Mouse (Mus musculus): ENCODE measurements around the gene Kcnq2. TPM values are rescaled to one million over a fixed set of nuclear protein-coding genes. Genes with fewer than 3 reads are reported as not detected.

Gene Kcnq2
- total RNA-seq, 1 experiment, result 4.6 TPM

- no peak for DNase-seq (ENCODE audit: low read depth, low spot score)
- Histone ChIP-seq H3K4me1 (ENCODE audit: control insufficient read depth in 2 of 2, insufficient read depth in 2 of 2, low read length in 2 of 2, poor library complexity in 1 of 2) (peaks cover 0 to 3% of the 10 kb centered on the region in 2 experiments; a peak in 1 of 4 replicates), H3K9me3 (ENCODE audit: control insufficient read depth, insufficient read depth, low read depth, low read length) (no peaks in the 10 kb centered on the region), H3K36me3 (ENCODE audit: control insufficient read depth, insufficient read depth, low read length, poor library complexity, severe bottlenecking) (no peaks in the 10 kb centered on the region), H3K27ac (ENCODE audit: insufficient read depth, low read depth, low read length, poor library complexity, severe bottlenecking) (no peak overlapping the region), H3K4me3 (ENCODE audit: insufficient read depth in 1 of 2, low read depth in 1 of 2, low read length in 2 of 2, poor library complexity in 1 of 2, severe bottlenecking in 1 of 2) (no peak overlapping the region), H3K9ac (ENCODE audit: insufficient read depth, low read depth, low read length, poor library complexity, severe bottlenecking) (no peak overlapping the region)
- TF ChIP-seq CHD2 (IDR thresholded peaks at IDR 0.05; ENCODE audit: low read depth, low read length) (no peak), HCFC1 (IDR thresholded peaks at IDR 0.05; ENCODE audit: borderline replicate concordance, insufficient read depth, low read length) (no peak), ZNF384 (IDR thresholded peaks at IDR 0.05; ENCODE audit: low read depth, low read length) (no peak), ZC3H11A (IDR thresholded peaks at IDR 0.05; ENCODE audit: borderline replicate concordance, low read depth, low read length) (no peak), MAFK (IDR thresholded peaks at IDR 0.05; ENCODE audit: insufficient read depth, low read depth, low read length) (no peak)
- in situ Hi-C loops (cut with MboI; ENCODE audit: low sequenced_read_pairs in 2 of 2, unreplicated experiment in 2 of 2), result no loop called here
Measured at GRCm38 (mm10) chr2:181158471-181158870, 23.4 kb upstream of the Kcnq2 start.

GRCm38 (mm10) chr2:181157716-181158302, 22.7 kb upstream of the Kcnq2 start:
- Histone ChIP-seq H3K9me3 (ENCODE audit: control insufficient read depth, insufficient read depth, low read depth, low read length) (no peaks in the 10 kb centered on the region), H3K9ac (ENCODE audit: insufficient read depth, low read depth, low read length, poor library complexity, severe bottlenecking) (no peak overlapping the region), H3K4me1 (ENCODE audit: control insufficient read depth in 2 of 2, insufficient read depth in 2 of 2, low read length in 2 of 2, poor library complexity in 1 of 2) (peaks cover 0 to 3% of the 10 kb centered on the region in 2 experiments; a peak in 1 of 4 replicates), H3K4me3 (ENCODE audit: insufficient read depth in 1 of 2, low read depth in 1 of 2, low read length in 2 of 2, poor library complexity in 1 of 2, severe bottlenecking in 1 of 2) (no peak overlapping the region), H3K27ac (ENCODE audit: insufficient read depth, low read depth, low read length, poor library complexity, severe bottlenecking) (no peak overlapping the region), H3K36me3 (ENCODE audit: control insufficient read depth, insufficient read depth, low read length, poor library complexity, severe bottlenecking) (no peaks in the 10 kb centered on the region)
- in situ Hi-C loops (cut with MboI; ENCODE audit: low sequenced_read_pairs in 2 of 2, unreplicated experiment in 2 of 2), result no loop called here
- DNase-seq (ENCODE audit: low read depth, low spot score), result no peak
- TF ChIP-seq ZC3H11A (IDR thresholded peaks at IDR 0.05; ENCODE audit: borderline replicate concordance, low read depth, low read length), result no peak

- Histone ChIP-seq H3K4me1 (ENCODE audit: control insufficient read depth in 2 of 2, insufficient read depth in 2 of 2, low read length in 2 of 2, poor library complexity in 1 of 2) (peaks cover 0 to 3% of the 10 kb centered on the region in 2 experiments; a peak in 1 of 4 replicates), H3K27ac (ENCODE audit: insufficient read depth, low read depth, low read length, poor library complexity, severe bottlenecking) (no peak overlapping the region), H3K9ac (ENCODE audit: insufficient read depth, low read depth, low read length, poor library complexity, severe bottlenecking) (no peak overlapping the region), H3K36me3 (ENCODE audit: control insufficient read depth, insufficient read depth, low read length, poor library complexity, severe bottlenecking) (no peaks in the 10 kb centered on the region), H3K9me3 (ENCODE audit: control insufficient read depth, insufficient read depth, low read depth, low read length) (no peaks in the 10 kb centered on the region), H3K4me3 (ENCODE audit: insufficient read depth in 1 of 2, low read depth in 1 of 2, low read length in 2 of 2, poor library complexity in 1 of 2, severe bottlenecking in 1 of 2) (peak overlapping the region; percentile 62 to 70; a peak in 3 of 4 replicates)
- no peak for DNase-seq (ENCODE audit: low read depth, low spot score)
- no peak for TF ChIP-seq ZC3H11A (IDR thresholded peaks at IDR 0.05; ENCODE audit: borderline replicate concordance, low read depth, low read length)
- no peak for TF ChIP-seq CHD2 (IDR thresholded peaks at IDR 0.05; ENCODE audit: low read depth, low read length)
- no peak for TF ChIP-seq ZNF384 (IDR thresholded peaks at IDR 0.05; ENCODE audit: low read depth, low read length)
- no peak for TF ChIP-seq MAFK (IDR thresholded peaks at IDR 0.05; ENCODE audit: insufficient read depth, low read depth, low read length)
- TF ChIP-seq HCFC1 (IDR thresholded peaks at IDR 0.05; ENCODE audit: borderline replicate concordance, insufficient read depth, low read length), result no peak
- in situ Hi-C loops (cut with MboI; ENCODE audit: low sequenced_read_pairs in 2 of 2, unreplicated experiment in 2 of 2), result no loop called here
Measured at GRCm38 (mm10) chr2:181157180-181157579, 22.1 kb upstream of the Kcnq2 start.

GRCm38 (mm10) chr2:181156248-181157121, 21.4 kb upstream of the Kcnq2 start, which contains the start of gene Eef1a2:
Gene Eef1a2 (minus strand): TSS chr2:181157014.
- no peak for DNase-seq (ENCODE audit: low read depth, low spot score)
- H3K4me1 ChIP-seq (ENCODE audit: control insufficient read depth in 2 of 2, insufficient read depth in 2 of 2, low read length in 2 of 2, poor library complexity in 1 of 2), result peaks cover 0 to 3% of the 10 kb centered on the region in 2 experiments; a peak in 1 of 4 replicates
- TF ChIP-seq ZNF384 (IDR thresholded peaks at IDR 0.05; ENCODE audit: low read depth, low read length), result no peak
- in situ Hi-C loops (cut with MboI; ENCODE audit: low sequenced_read_pairs in 2 of 2, unreplicated experiment in 2 of 2), result no loop called here
- H3K9me3 ChIP-seq (ENCODE audit: control insufficient read depth, insufficient read depth, low read depth, low read length), result no peaks in the 10 kb centered on the region
- peak within 1 kb of the TSS; percentile 62 to 70 for H3K4me3 ChIP-seq (ENCODE audit: insufficient read depth in 1 of 2, low read depth in 1 of 2, low read length in 2 of 2, poor library complexity in 1 of 2, severe bottlenecking in 1 of 2)
- H3K36me3 ChIP-seq (ENCODE audit: control insufficient read depth, insufficient read depth, low read length, poor library complexity, severe bottlenecking), result no peaks in the 10 kb centered on the region
- no peak within 1 kb of the TSS for H3K27ac ChIP-seq (ENCODE audit: insufficient read depth, low read depth, low read length, poor library complexity, severe bottlenecking)
- peak within 1 kb of the TSS; percentile 37 for H3K9ac ChIP-seq (ENCODE audit: insufficient read depth, low read depth, low read length, poor library complexity, severe bottlenecking)

Data from ES-E14 (cell line).